Mouse (Mus musculus) olfactory bulb, adult 2 months (tissue): ENCODE results near the gene Srd5a1.

Experiments used
- CTCF ChIP-seq: fragments of 200-500 bp; IDR thresholded peaks from 2 replicates; pipeline ENCODE4 v1.5.1; 2012; ENCODE audit warnings: low read depth, mild to moderate bottlenecking, low read length, moderate library complexity; ENCODE audit not compliant: insufficient read depth
- POLR2A ChIP-seq: fragments of 200-500 bp; IDR thresholded peaks from 2 replicates; pipeline ENCODE4 v1.6.1; 2012; ENCODE audit warnings: mild to moderate bottlenecking, low read depth, low read length, moderate library complexity; ENCODE audit not compliant: insufficient read depth

DNA sequence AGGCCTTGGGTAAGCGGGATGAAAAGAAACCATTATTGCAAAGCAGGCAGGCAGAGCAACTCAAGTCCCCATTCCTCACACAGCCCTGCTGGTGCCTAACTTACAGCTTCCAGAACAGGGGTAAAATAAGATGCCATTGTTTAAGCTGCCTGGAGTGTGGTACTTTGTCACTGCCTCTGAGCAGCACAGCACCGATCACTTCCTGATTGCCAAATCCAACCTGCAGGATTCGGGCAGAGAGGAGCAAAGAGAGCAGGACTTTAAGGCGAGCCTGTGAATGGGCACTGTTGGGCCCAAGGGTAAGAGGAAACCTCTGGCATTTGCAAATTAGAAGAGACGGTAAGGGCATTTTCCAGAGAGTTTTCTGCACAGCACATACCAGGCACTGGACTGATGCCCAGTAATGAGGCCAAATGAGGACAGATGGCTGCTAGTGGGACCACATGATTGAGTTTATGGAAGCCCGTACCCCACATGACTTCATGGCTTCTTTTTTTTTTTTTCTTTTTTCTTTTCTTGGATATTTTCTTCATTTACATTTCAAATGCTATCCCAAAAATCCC is 53.1 kb downstream of the Srd5a1 start:
- TF ChIP-seq CTCF (no peak), POLR2A (no peak)
